Mouse (Mus musculus) embryonic facial prominence, embryonic 15.5 days (tissue): ENCODE results near the gene Gimap9. TPM values are rescaled to one million over a fixed set of nuclear protein-coding genes. Genes with fewer than 3 reads are reported as not detected.

Experiments
- ATAC-seq: fragments of 200-750 bp; cut with Nextera tagmentation; 2 replicates; pipeline ENCODE4 v1.8.0; 2017; ENCODE audit warnings: low read depth, moderate TSS enrichment; ENCODE audit not compliant: insufficient number of reproducible peaks, low FRiP score, low TSS enrichment
- H3K27ac ChIP-seq: fragments of 300-500 bp; sonication (generic); replicated peaks from 2 replicates; pipeline ENCODE4 v1.5.1; 2015; ENCODE audit warnings: mild to moderate bottlenecking, inconsistent platforms
- H3K27me3 ChIP-seq: fragments of 300-500 bp; sonication (generic); 2 replicates; pipeline ENCODE4 v1.6.1; 2015; ENCODE audit warnings: inconsistent platforms
- H3K36me3 ChIP-seq: fragments of 300-500 bp; sonication (generic); 2 replicates; pipeline ENCODE4 v1.6.1; 2015; ENCODE audit warnings: mild to moderate bottlenecking, inconsistent platforms
- H3K4me1 ChIP-seq: fragments of 300-500 bp; sonication (generic); 2 replicates; pipeline ENCODE4 v1.6.1; 2015; ENCODE audit warnings: inconsistent platforms
- H3K4me2 ChIP-seq: fragments of 300-500 bp; sonication (generic); replicated peaks from 2 replicates; pipeline ENCODE4 v1.6.1; 2015; ENCODE audit warnings: mild to moderate bottlenecking, inconsistent platforms
- H3K4me3 ChIP-seq: fragments of 300-500 bp; sonication (generic); replicated peaks from 2 replicates; pipeline ENCODE4 v1.5.1; 2015; ENCODE audit warnings: mild to moderate bottlenecking, inconsistent platforms
- H3K9ac ChIP-seq: fragments of 300-500 bp; sonication (generic); 2 replicates; pipeline ENCODE4 v1.6.1; 2015; ENCODE audit warnings: inconsistent platforms
- H3K9me3 ChIP-seq: fragments of 300-500 bp; sonication (generic); replicated peaks from 2 replicates; pipeline ENCODE4 v1.6.1; 2016; ENCODE audit warnings: inconsistent platforms
- WGBS: fragments of 180-500 bp; shearing (Covaris S2); methylation state at CpG from one replicate; pipeline ENCODE4 v1.1.7; 2015; 5-methylcytosine and 5-hydroxymethylcytosine counted together
- polyA plus RNA-seq: library from polyadenylated mRNA; unstranded; fragments of >200 nt; fragmentation: Nextera tagmentation; extraction: Ambion mirVana; gene quantifications from 2 replicates; pipeline ENCODE4 v1.2.1, GENCODE M21; 2015

Gene Gimap9
- 10.6 and 13.0 TPM in 2 replicates for polyA plus RNA-seq

DNA sequence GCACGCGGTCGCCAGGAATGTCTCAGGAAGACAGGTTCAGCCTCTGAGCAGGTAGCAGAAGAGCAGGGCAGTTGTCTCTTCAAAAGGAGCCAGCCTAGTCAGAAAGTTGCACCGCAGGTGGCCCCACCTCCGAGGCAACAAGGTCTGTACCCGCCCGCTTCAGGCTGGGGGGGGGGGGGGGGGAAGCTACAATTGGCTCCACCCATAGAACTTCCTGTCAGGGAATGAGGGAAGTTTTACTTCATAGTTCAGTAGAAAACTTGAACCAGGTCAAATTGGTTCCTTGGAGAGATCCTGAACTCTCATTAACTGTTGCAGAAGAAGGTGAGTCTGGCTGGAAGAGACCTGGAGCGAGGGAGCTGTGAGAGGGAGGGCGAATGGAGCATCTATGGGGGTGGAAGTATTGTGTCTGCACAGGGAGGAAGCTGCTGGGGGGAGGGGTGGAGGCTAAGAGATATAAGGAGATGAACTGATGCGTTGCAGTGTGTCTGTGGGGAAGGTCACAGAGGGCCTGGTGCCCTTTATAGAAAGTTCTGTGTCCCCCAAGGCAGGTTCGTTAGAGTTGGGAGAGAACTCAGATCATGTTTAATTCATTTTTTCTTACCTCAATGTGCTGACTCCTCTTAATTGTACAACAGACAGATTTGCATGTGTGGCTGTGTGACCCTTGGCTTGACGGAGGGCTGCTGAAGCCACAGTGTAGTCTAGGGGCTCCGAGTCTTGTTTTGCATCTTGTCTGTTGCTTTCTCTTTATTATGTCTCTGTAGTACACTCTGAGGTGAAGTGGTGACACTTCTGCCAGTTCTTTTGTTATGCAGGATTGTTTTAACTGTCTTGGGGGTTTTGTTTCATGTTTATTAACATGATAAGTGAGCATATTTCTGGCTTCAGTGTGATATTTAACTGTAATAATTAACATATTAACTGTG is at the start of gene Gimap9:
Gene Gimap9, plus strand, starts transcription at position 199 of the 929 bp plus-strand sequence.
- H3K27ac ChIP-seq, result peak within 1 kb of the TSS; percentile 28; the same call in 1 of the 2 replicates
- H3K9me3 ChIP-seq, result no peaks in the 10 kb centered on the region
- 18% methylated on average over 13 of the region's 13 CpGs for WGBS

DNA sequence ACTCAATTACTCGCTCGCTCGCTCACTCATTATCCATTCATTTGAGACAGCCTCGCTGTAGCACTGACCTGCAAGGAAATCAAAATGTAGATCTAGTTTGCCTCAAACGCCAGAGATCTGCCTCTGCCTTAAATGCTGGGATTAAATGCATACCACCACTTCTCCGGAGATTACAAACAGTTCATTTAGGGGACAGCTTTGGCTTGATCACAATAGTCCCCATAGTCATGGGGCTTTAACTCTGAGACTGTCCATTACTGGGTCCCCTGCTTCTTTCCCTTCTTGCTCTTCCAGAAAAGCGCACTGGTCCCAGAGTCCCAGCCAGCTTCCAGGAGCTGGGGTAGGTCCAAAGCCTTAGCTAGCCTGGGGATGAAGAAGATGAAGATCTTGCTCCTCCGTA is 49.5 kb upstream of the Gimap9 start, which contains the start of gene AI854703:
Gene AI854703, plus strand, starts transcription at position 301 of the 400 bp plus-strand sequence.
- Histone ChIP-seq H3K27me3 (peaks cover 45% of the 10 kb centered on the region), H3K36me3 (no peaks in the 10 kb centered on the region; the same call in 1 of the 2 replicates), H3K9me3 (no peaks in the 10 kb centered on the region), H3K4me1 (peaks cover 23% of the 10 kb centered on the region), H3K4me3 (peak within 1 kb of the TSS; percentile 52), H3K27ac (no peak within 1 kb of the TSS), H3K4me2 (peak within 1 kb of the TSS; percentile 94), H3K9ac (peak within 1 kb of the TSS; percentile 18)
- no peak for ATAC-seq
- 31% methylated on average over 8 of the region's 8 CpGs for WGBS

More for the DNA sequence above, at the start of gene Gimap9:
- Histone ChIP-seq H3K4me2 (peak within 1 kb of the TSS; percentile 49), H3K36me3 (no peaks in the 10 kb centered on the region), H3K4me3 (peak within 1 kb of the TSS; percentile 37), H3K9ac (no peak within 1 kb of the TSS), H3K27me3 (no peaks in the 10 kb centered on the region), H3K4me1 (no peaks in the 10 kb centered on the region)
- ATAC-seq, result no peak; the same call in 1 of the 2 replicates

DNA sequence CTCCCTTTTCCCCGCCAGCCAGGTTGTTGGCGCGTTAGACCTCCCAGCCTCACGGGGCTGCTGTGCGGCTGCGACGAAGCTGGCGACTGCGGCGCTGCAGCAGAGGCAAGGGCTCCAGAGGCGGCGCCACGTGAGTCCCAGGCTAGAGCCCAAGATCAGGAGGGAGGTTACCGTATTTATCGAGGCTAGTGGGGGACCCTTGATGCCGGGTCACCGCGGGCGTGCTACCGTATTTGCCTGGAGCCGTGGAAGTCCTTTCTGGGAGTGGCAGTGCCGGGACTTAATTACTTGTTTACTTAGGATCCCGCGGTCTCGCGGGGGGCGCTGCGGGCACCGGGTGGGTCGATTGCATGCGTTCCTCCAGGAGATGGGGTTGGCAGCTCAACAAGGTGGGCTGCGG is 48.9 kb upstream of the Gimap9 start:
- WGBS, result under 1% methylated on average over 32 of the region's 32 CpGs
- Histone ChIP-seq H3K36me3 (no peaks in the 10 kb centered on the region), H3K4me1 (peaks cover 23% of the 10 kb centered on the region), H3K27me3 (peaks cover 45% of the 10 kb centered on the region), H3K9me3 (no peaks in the 10 kb centered on the region), H3K9ac (peak overlapping the region; percentile 18), H3K4me3 (peak overlapping the region; percentile 52), H3K27ac (no peak overlapping the region), H3K4me2 (peak overlapping the region; percentile 94)
- no peak for ATAC-seq

DNA sequence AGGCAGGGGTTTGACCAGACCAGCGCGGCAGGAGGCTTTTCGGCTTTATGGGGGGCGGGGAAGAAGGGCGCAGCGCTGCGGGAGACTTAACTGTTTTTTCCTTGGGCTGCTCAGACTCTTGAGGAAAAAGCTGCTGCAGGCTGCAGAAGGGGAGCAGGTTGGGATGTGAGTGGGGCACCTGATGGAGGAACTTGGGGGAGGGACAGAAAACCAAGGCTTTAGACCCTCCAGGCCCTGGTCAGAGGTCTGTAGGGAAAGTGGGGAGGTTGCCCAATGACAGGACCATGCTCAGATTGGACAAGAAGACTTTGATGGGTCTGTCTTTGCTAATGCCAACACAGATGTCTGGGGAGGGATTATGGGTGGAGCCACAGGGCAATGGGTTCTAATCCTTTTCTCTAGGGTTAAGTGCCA is 48.4 kb upstream of the Gimap9 start:
- 2% methylated on average over 7 of the region's 7 CpGs for WGBS
- Histone ChIP-seq H3K4me2 (peak overlapping the region; percentile 94), H3K36me3 (no peaks in the 10 kb centered on the region), H3K27ac (no peak overlapping the region), H3K9me3 (no peaks in the 10 kb centered on the region), H3K4me3 (peak overlapping the region; percentile 52), H3K4me1 (peaks cover 23% of the 10 kb centered on the region), H3K9ac (peak overlapping the region; percentile 18; the same call in 1 of the 2 replicates), H3K27me3 (peaks cover 45% of the 10 kb centered on the region)
- no peak for ATAC-seq

DNA sequence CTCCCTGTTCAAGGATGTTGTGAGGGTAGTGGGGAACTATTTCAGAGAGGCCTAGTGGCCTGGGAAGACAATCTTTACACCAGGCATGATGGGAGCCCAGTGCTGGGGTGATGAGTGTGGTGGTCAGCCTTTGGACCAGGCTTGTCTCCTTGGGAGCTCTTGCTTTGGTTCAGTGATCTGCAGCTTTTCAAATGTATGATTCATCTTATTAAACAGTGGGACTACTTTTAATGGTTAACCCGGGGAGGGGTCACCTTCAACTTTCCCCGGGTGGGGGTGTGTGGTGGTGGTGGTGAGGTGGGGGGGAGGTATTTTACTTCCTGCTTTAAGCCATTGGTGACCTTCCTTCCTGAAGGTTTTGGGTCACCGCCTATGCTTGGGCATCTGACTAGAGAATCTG is 47.6 kb upstream of the Gimap9 start:
- Histone ChIP-seq H3K4me1 (peaks cover 23% of the 10 kb centered on the region), H3K9me3 (no peaks in the 10 kb centered on the region), H3K9ac (no peak overlapping the region), H3K27me3 (peaks cover 45% of the 10 kb centered on the region), H3K4me3 (no peak overlapping the region), H3K4me2 (no peak overlapping the region), H3K27ac (no peak overlapping the region), H3K36me3 (no peaks in the 10 kb centered on the region)
- 83% methylated on average over 3 of the region's 3 CpGs for WGBS
- ATAC-seq, result no peak

DNA sequence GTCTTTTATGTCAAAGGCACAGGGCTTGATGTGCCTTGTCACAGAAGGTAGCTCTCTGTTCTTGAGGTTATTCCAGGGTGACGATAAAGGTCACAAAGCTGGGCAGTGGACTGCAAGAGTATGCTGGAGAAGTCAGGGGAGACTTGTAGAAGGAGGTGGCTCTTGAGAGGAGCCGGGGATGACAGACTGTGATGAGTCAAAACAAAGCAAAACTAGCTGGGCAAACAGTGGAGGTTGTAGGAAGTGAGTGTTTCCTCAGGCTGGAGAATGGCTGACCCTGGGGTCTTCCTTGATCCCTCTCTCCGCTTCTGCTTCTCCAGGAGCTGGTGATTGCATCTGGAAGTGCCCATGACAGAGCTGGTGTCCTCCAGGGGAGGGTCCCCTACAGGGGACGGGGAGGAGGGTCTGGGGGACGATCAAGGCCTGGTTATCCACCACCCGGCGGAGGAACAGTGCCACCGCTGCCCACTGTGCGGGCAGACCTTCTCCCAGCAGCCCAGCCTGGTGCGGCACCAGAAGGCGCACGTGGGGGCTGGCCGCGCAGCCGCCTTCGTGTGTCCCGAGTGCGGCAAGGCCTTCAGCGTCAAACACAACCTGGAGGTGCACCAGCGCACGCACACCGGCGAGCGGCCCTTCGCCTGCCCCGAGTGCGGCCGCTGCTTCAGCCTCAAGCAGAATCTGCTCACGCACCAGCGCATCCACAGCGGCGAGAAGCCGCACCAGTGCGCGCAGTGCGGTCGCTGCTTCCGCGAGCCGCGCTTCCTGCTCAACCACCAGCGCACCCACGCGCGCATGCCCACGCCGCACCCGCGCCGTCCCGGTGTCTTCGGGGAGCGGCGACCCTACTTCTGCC is 46.9 kb upstream of the Gimap9 start:
- Histone ChIP-seq H3K27me3 (peaks cover 45% of the 10 kb centered on the region), H3K4me1 (peaks cover 23% of the 10 kb centered on the region), H3K9me3 (no peaks in the 10 kb centered on the region), H3K27ac (no peak overlapping the region), H3K9ac (peak overlapping the region; percentile 39), H3K4me3 (peak overlapping the region; percentile 45), H3K4me2 (peak overlapping the region; percentile 88), H3K36me3 (no peaks in the 10 kb centered on the region)
- WGBS, result 4% methylated on average over 54 of the region's 54 CpGs
- no peak for ATAC-seq

DNA sequence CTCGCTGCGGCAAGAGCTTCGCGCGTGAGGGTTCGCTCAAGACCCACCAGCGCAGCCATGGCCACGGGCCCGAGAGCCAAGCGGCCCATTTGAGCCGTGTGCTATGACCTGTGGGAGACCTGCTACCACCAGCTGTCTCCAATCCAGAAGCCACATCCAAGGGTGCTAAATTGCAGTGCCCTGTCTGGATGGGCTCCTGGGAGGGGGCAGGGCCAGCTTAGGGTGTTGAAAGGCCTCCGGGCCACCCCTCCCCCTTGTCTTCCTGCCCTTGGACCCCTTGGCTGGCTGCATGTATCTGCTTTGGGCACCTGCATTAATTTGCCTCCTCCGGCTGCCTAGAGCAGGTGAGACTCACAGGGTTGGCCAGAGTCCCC is 46.3 kb upstream of the Gimap9 start:
- Histone ChIP-seq H3K9me3 (no peaks in the 10 kb centered on the region), H3K4me1 (peaks cover 23% of the 10 kb centered on the region), H3K27me3 (peaks cover 45% of the 10 kb centered on the region), H3K27ac (no peak overlapping the region), H3K4me3 (peak overlapping the region; percentile 45), H3K4me2 (peak overlapping the region; percentile 88), H3K9ac (peak overlapping the region; percentile 39), H3K36me3 (no peaks in the 10 kb centered on the region)
- ATAC-seq, result 0 out of 2 replicates have a peak, but pooled peaks have one; percentile 25
- 15% methylated on average over 13 of the region's 13 CpGs for WGBS

DNA sequence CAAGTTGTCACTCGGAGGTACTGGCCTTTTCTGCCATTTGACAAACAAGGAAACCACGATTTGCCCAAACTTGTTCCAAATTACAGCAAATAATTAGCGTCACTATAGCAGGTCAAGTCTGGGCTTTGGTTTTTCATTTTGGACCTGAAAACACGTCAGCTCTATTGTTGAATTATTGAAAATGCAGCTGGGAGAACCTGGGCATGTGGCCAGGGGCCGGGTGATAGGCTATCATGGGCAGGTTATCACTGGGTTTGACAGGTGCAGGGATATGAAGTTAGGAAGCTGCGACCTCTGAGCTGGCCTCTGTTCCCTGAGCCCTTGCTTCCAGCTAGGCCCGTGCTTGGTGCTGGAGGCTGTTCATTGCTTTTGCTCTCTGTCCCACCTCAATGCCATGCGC is 45.1 kb upstream of the Gimap9 start:
- H3K27ac ChIP-seq, result no peak overlapping the region
- H3K9me3 ChIP-seq, result no peaks in the 10 kb centered on the region
- H3K27me3 ChIP-seq, result peaks cover 44% of the 10 kb centered on the region
- 77% methylated on average over 8 of the region's 8 CpGs for WGBS
- H3K36me3 ChIP-seq, result no peaks in the 10 kb centered on the region
- no peak for ATAC-seq
- no peak overlapping the region for H3K9ac ChIP-seq
- H3K4me2 ChIP-seq, result no peak overlapping the region
- H3K4me1 ChIP-seq, result peaks cover 23% of the 10 kb centered on the region
- no peak overlapping the region for H3K4me3 ChIP-seq

DNA sequence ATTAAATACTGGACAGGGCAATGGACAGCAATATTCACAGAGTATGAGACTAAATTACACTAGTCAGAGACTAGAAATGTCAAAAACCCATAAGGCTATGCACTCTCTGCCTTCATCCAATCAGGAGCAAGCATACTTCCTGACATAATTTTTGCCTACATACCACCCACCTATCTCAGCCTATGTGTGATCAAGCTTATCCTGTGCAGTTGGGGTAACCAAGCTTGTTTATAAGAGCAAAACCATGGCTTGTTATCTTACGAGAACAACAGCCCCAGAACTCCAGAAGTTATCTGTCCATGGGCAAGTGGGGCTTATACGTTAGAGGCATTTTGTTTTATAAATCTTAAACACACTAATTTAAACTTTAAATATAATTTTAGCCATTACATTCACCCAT is 40.8 kb upstream of the Gimap9 start:
- no peak overlapping the region for H3K27ac ChIP-seq
- no peaks in the 10 kb centered on the region for H3K36me3 ChIP-seq
- H3K4me3 ChIP-seq, result no peak overlapping the region
- H3K9ac ChIP-seq, result no peak overlapping the region
- no peaks in the 10 kb centered on the region for H3K9me3 ChIP-seq
- H3K4me1 ChIP-seq, result no peaks in the 10 kb centered on the region
- no peak for ATAC-seq
- H3K27me3 ChIP-seq, result peaks cover 3% of the 10 kb centered on the region; the same call in 1 of the 2 replicates
- no peak overlapping the region for H3K4me2 ChIP-seq
- 80% methylated on average over 2 of the region's 2 CpGs for WGBS

DNA sequence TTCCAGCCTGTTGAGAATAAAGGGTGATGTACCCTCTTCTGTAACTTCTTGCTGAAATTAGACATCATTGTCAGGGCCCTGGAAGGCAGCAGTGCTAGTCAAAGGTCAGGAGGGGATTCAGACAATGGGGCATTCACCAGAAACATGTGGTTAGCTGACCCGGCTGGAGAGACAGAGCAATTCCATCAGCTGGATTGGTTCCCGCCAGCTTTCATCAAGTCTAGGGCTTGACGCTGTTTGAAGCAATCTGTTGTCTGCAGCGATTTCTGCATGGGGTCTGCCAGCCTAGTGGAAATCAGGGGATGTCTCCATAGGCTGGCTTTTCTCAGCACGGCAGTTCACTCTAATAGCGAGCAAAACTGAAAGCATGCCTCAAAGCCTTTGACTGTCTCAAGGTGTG is 39.4 kb upstream of the Gimap9 start:
- Histone ChIP-seq H3K4me1 (no peaks in the 10 kb centered on the region), H3K27me3 (no peaks in the 10 kb centered on the region), H3K4me2 (no peak overlapping the region), H3K36me3 (no peaks in the 10 kb centered on the region), H3K9ac (no peak overlapping the region), H3K9me3 (no peaks in the 10 kb centered on the region), H3K27ac (no peak overlapping the region), H3K4me3 (no peak overlapping the region)
- no peak for ATAC-seq
- 34% methylated on average over 6 of the region's 6 CpGs for WGBS
